Mouse (Mus musculus) spleen, adult 2 months (tissue): ENCODE data around the gene Snx8.

Experiments
- CTCF ChIP-seq: fragments of 200-500 bp; IDR thresholded peaks from 2 replicates; pipeline ENCODE4 v1.5.1; 2011; ENCODE audit warnings: mild to moderate bottlenecking, inconsistent platforms; ENCODE audit not compliant: insufficient read depth, insufficient read length, insufficient replicate concordance; ENCODE audit errors: extremely low read depth
- POLR2A ChIP-seq: fragments of 200-500 bp; IDR thresholded peaks from 2 replicates; pipeline ENCODE4 v1.6.1; 2011; ENCODE audit warnings: low read depth, low read length, inconsistent platforms

DNA sequence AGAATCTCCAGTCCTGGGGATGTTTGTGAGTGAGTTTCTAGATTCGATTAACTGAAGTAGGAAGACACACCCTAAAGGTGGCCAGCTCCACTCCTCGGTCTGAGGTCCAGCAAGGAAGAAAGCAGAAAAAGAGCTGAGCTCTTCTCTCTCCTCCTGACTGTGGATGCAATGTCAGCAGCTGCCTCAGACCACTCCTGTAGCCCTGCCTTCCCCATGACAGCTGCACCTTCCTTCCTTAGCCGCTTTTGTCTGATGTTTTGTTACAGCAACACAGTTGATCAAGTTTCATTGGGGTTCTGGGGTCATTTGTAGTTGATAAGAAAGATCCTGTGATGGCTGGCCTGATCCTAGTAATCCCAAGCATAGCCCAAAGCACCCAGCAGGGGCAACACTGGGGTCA, 31.6 kb downstream of the Snx8 start:
- TF ChIP-seq POLR2A = no peak
- TF ChIP-seq CTCF = no peak
